Mouse (Mus musculus): ENCODE data around the gene Tcf7l2.

Tcf7l2 gene

GRCm38 (mm10) chr19:55794194-55794945 is 52.8 kb downstream of the Tcf7l2 start:
- no peak for DNase-seq (ENCODE audit: low spot score in 2 of 2)

GRCm38 (mm10) chr19:55794946-55795340 is 53.3 kb downstream of the Tcf7l2 start:
- DNase-seq (ENCODE audit: low spot score in 2 of 2) = no peak

DNA sequence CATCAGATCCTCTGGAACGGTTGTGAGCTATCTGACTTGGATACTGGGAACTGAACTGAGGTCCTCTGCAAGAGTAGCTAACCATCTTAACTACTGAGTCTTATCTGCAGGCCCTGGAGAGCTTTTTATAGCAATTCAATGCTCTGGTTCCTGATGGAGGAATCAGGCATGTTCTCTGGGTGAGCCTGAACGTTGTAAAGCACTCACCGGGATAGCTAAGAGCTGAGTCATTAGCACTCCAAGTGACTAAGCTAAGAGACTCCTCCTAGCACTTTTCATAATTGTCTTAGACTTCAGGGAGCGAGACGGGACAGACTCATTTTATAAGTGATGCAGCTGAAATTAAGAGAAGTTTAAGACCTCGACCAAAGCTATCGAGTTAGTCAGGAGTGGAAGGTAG is 53.7 kb downstream of the Tcf7l2 start:
- DNase-seq (ENCODE audit: low spot score in 2 of 2) = no peak

DNA sequence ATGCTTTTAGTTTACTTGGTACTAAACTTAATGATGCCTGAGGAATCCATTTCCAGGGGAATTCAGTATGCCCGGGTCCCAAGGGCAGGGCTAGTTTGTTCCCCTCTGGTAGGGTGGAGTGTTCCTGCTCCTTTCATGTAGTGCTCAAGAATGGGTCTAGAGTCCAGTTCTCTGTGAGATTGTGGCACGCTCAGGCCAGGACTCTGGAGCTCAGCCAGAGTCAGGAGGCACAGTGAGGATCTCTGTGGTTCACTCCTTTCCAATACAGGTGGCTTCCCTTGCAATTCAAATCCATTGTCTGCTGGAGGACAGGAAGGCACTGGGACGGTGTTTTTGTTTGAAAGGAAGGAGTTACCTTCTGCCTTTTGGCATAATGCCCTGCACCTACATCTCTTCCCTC is 56.2 kb downstream of the Tcf7l2 start:
- DNase-seq (ENCODE audit: low spot score in 2 of 2) = no peak

GRCm38 (mm10) chr19:55799411-55799810 is 57.8 kb downstream of the Tcf7l2 start:
- DNase-seq (ENCODE audit: low spot score in 2 of 2) = no peak

GRCm38 (mm10) chr19:55800059-55800458 is 58.4 kb downstream of the Tcf7l2 start:
- DNase-seq (ENCODE audit: low spot score in 2 of 2) = no peak

DNA sequence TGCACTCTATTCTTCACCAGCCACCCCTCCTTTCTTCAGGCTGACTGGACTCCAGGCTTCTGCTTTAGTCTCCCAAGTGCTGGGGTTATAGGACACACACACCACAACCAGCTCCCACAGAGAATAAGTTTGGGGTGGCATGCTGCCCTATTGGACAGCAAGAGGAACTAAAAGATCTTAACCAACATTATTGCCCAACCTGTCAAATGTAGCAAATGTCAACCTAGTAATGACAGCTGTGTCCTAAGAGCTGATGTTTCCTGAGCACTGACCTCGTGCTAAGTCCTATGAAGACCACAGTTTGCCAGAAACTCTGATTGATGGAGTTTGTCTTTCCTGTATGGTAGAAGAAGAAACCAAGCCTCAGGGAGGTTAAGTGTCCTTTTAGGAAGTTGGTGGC is 61.5 kb downstream of the Tcf7l2 start:
- DNase-seq (ENCODE audit: low spot score in 2 of 2) = no peak

DNA sequence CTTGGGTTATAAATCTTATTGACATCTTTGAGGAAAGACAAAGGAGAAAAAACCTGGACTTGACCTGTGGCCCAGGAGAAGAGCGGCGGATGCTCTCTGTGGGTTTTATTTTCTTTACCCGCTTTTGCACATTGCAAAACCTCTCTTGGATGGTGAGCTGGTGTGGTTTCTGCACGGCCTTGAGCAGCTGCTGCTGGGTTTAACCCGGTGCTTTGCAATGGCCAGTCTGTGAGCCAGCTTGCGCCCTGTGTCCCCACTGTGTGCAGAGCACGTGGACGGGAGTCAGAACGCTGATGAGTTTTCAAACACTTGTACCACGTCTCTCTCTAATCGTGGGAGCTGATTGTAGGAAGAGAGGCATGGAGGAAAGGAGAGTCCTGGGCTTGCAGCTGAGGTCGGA is 62.2 kb downstream of the Tcf7l2 start:
- no peak for DNase-seq (ENCODE audit: low spot score in 2 of 2)

DNA sequence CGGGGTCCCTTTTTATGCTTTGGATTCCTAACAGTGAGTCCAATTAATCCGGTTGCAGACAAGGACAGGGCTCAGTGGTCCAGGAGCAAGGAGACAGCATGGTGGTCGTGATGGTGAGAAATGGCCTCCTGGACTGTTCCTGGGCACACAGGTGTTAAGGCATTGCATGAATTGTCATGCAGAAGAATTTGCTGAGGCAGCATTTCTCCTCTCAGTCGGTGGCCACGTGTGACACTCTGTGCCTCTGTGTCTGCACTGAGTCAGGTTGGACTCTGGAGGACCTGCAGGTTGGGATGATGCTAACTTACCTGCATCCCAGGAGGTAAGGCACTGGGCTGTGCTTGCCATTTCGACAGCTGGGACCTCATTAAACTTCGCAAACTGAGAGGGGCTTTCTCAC is 63.2 kb downstream of the Tcf7l2 start:
- no peak for DNase-seq (ENCODE audit: low spot score in 2 of 2)

DNA sequence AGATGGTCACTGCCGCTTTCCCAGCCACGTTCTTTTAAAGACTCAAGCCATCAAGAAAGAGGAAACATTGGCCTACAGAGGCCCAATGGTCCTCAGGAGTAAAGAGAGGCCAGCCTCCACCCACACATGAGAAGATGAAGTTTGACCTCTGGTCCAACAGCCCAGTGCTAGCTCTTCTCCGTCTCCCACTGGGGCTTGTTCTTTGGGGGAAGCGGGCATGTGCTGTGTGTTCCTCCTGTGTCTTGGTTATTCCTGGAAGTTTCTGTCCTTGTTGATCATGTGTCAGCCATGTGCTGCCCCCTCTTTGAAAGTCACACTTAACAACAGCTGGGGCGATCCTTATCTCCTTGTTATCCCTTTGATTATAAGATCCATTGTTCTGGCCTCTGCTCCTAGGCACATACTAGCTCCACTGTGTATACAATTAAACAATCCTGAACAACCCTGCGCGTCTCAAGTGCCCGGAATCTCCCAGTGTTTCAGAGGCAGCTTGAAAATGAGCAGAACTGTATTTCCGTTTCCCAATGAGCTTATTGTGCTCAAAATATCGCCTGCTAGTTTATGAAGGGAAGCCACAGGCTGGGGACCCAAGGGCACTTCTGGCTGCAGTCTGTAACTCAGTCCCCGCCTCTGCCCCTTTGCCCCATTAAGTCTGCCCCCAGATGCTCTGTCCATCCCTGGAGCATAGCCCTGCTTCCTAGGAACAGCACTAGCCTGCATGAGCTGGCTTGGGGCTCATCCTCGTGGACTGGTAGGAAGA is 65.0 kb downstream of the Tcf7l2 start:
- no peak for DNase-seq (ENCODE audit: low spot score in 2 of 2)

- no peak for DNase-seq (ENCODE audit: low spot score in 2 of 2)
These were observed 65.8 kb downstream of the Tcf7l2 start for GRCm38 (mm10) chr19:55807194-55808053.

GRCm38 (mm10) chr19:55808304-55808703 is 66.7 kb downstream of the Tcf7l2 start:
- no peak for DNase-seq (ENCODE audit: low spot score in 2 of 2)

DNA sequence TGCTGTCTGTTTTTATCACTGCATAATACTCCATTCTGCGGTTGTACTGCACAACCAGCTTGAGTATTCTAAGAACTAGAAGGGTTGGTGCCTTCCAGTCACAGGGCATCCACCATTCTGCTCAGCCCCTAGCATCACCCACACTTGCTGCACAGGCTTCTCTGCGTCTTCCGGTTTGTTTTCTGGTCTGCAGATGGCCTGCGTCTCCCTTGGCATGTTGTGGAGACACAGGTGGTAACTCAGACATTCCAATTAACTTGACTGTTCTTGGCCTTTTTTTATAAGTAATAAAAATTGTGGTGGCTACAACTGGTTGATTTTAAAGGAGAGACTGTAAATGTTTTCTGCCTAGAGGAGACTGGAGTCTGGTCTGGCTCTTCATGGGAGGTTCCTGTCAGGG is 67.9 kb downstream of the Tcf7l2 start:
- DNase-seq (ENCODE audit: low spot score in 2 of 2) = no peak

GRCm38 (mm10) chr19:55812236-55812635 is 70.6 kb downstream of the Tcf7l2 start:
- DNase-seq (ENCODE audit: low spot score in 2 of 2) = no peak

GRCm38 (mm10) chr19:55815010-55815790 is 73.6 kb downstream of the Tcf7l2 start:
- DNase-seq (ENCODE audit: low spot score in 2 of 2) = no peak

GRCm38 (mm10) chr19:55816974-55817373 is 75.4 kb downstream of the Tcf7l2 start:
- DNase-seq (ENCODE audit: low spot score in 2 of 2) = no peak

DNA sequence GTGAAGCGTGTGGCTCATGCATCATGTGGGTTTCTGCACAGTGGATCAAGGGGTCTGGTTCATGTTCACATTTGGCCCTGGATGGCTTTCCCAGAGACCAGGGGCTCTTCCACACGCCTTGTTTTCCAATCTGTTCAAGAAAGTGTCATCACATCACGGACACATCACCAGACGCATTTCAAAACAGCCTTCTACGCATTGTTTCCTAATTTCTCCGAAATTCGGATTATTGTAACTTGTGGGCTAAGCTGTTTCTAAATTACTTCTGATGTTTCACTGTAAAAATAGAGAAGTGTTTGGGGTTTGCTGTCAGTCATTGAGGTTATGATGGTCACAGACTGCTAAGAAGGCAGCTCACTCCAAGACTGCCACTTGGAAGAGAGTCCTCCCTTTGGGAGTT is 78.6 kb downstream of the Tcf7l2 start:
- DNase-seq (ENCODE audit: low spot score in 2 of 2) = no peak

DNA sequence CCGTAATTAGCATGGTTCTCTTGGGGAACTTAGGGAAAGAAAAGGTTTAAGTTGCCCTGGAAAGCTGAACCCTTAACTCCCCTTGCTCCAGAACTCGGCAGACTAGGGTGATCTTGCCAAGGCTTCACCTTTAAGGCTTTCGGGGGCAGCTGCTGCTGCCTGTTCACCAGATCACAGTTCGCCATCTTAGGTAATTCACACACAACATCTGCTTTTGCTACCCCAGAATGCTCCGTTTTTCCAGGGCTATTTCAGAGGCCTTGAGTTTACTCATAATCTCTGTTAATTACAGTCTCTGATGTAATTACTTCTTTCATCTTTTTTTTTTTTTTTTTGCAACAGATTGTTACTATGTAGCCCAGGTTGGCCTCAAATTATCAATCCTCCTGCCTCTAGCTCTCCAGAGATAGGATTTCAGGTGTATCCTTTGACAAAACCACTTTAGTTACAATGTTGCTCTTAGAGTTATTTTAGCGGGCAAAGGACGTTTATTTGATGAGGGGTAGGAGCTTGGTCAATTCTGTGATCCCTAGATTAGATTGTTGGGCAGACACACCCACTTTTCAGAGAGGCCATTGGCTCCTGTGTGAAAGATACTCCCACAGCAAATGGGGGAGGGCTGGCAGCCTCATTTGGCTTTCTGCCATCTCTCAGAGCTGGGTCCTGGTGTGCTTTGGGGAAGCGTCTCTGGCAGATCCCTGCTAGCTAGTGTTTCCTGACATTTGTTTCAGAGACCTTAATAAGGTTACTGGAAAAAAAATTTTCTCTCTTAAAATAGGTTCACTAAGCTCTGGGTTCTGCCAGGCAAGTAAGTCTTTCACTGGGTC is 83.6 kb downstream of the Tcf7l2 start:
- DNase-seq (ENCODE audit: low spot score in 2 of 2) = no peak

DNA sequence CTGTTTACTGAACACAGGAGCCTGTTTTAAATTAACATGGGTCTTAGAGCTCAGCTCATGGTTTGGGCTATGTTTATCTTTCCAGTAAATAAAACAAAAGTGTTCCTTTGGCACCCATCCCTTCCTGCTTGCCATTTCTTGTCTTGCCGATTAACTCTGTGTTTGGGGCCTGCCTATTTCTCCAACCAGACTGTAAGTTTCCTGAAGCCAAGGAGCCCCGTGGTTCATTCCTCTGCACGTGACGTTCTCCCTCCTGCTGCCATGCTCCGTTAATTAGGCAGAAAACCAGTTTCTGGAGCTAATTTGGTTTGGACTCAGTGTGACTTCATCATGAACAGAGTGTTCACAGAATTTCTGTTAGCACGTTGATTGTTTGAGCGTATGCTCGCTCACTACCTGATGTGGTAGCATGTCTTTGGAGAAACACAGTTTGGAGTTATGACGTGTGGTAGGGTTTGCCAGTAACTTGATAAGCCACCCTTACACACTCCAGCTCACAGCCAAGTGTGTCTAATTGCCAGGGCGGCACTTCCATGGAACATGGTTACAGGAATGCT is 84.4 kb downstream of the Tcf7l2 start:
- DNase-seq (ENCODE audit: low spot score in 2 of 2) = no peak

- no peak for DNase-seq (ENCODE audit: low spot score in 2 of 2)
These were observed 86.1 kb downstream of the Tcf7l2 start for GRCm38 (mm10) chr19:55827613-55828259.

Measured in spleen, postnatal 10 days (tissue).